Mouse (Mus musculus) olfactory bulb, adult 2 months (tissue): ENCODE results near the gene Tfr2. TPM values are rescaled to one million over a fixed set of nuclear protein-coding genes. Genes with fewer than 3 reads are reported as not detected.

Source experiments
- H3K27ac ChIP-seq: fragments of 200-500 bp; 2 replicates; pipeline ENCODE4 v1.5.1; 2012; ENCODE audit warnings: low read depth, low read length; ENCODE audit not compliant: insufficient read depth
- H3K4me1 ChIP-seq: fragments of 200-500 bp; 2 replicates; pipeline ENCODE4 v1.6.1; 2012; ENCODE audit warnings: low read length; ENCODE audit not compliant: control insufficient read depth, insufficient read depth
- H3K4me3 ChIP-seq: fragments of 200-500 bp; 2 replicates; pipeline ENCODE4 v1.5.1; 2012; ENCODE audit warnings: mild to moderate bottlenecking, low read depth, low read length, moderate library complexity; ENCODE audit not compliant: insufficient read depth
- CTCF ChIP-seq: fragments of 200-500 bp; IDR thresholded peaks from 2 replicates; pipeline ENCODE4 v1.5.1; 2012; ENCODE audit warnings: low read depth, mild to moderate bottlenecking, low read length, moderate library complexity; ENCODE audit not compliant: insufficient read depth
- POLR2A ChIP-seq: fragments of 200-500 bp; IDR thresholded peaks from 2 replicates; pipeline ENCODE4 v1.6.1; 2012; ENCODE audit warnings: mild to moderate bottlenecking, low read depth, low read length, moderate library complexity; ENCODE audit not compliant: insufficient read depth
- WGBS: fragments of 180-500 bp; shearing (Covaris S2); methylation state at CpG from one replicate; pipeline ENCODE4 v1.1.7; 2018; 5-methylcytosine and 5-hydroxymethylcytosine counted together
- polyA plus RNA-seq: library from polyadenylated mRNA; stranded (reverse); fragments of >200 nt; gene quantifications from 2 replicates; pipeline ENCODE4 v1.2.4, GENCODE M21; 2012; ENCODE audit warnings: low replicate concordance; ENCODE audit not compliant: missing spikeins, insufficient read depth, insufficient read length

Gene Tfr2
- polyA plus RNA-seq, 1 experiment, result not detected

DNA sequence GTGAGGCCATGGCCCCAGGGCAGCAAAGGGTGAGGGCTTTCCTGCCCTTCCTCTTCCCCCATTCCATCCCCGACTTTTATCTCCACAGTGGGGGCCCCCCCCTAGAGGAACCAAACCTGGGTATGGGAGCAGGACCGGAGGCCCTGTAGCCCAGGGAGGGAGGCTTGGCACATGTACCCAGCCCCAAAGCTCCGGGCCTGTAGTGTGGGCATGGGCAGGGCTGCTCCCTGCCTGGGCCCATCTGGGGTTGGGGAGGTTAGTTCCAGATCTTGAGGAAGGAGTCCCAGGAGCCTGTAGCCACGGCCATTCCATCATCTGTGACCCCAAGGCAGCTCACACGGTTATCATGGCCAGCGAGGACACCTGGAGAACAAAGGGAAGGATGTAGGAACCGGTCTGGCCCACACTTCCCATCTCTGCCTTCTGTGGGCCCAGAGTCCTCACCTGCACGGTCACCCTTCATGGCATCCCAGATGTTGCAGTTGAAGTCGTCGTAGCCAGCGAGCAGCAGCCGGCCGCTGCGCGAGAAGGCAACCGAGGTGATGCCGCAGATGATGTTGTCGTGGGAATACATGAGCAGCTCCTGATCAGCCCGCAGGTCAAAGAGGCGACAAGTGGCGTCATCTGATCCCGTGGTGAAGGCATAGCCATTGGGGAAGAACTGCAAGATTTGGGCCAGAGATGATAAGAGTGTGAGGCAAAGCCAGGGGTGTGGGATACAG is 41.2 kb upstream of the Tfr2 start:
- WGBS, result 78% methylated on average over 22 of the region's 22 CpGs
- Histone ChIP-seq H3K27ac (no peak overlapping the region), H3K4me1 (peaks cover 57% of the 10 kb centered on the region), H3K4me3 (no peak overlapping the region)
- TF ChIP-seq CTCF (no peak), POLR2A (no peak)

DNA sequence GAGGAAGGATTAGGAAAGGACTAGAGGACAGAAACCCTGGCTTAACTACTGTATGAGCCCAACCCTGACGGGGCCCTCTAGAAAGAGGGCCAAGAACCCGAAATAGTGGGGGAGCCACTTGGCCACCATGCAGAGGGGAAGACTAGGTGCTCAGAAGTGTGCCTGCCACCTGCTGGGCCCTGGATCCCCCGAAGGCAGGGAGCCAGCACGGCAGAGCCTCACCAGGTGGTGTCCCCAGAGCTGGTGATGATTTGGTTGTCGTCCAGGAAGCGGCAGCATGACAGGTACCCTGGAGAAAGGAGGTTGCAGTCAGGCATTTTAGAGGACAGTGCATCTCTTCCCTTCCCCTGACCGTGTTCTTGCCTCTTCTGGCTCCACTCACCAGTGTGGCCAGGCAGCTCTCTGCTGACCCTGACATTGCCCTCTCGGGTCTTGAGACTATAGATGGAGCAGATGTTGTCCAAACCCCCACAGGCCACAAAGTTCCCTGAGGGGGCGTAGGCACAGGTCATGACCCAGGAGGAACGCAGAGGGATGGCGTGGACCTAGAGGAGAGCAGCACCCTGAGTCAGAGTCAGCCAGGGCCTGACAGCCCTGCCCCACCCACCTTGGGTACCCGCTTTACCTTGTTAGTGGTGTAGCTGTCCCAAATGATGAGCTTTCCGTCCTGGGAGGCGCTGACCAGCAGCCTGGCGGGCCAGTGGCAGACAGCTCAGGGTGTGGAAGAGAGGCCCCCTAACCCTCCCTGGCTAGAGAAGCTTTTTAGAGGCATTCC is 40.2 kb upstream of the Tfr2 start:
- 59% methylated on average over 15 of the region's 15 CpGs for WGBS
- Histone ChIP-seq H3K27ac (no peak overlapping the region), H3K4me1 (peaks cover 47% of the 10 kb centered on the region), H3K4me3 (no peak overlapping the region)
- TF ChIP-seq POLR2A, result no peak
- TF ChIP-seq CTCF, result no peak

GRCm38 (mm10) chr5:137530075-137530474 is 39.6 kb upstream of the Tfr2 start:
- Histone ChIP-seq H3K4me1 (peaks cover 40% of the 10 kb centered on the region), H3K4me3 (peak overlapping the region; percentile 99), H3K27ac (peak overlapping the region; percentile 62)
- 45% methylated on average over 8 of the region's 8 CpGs for WGBS
- TF ChIP-seq CTCF (no peak), POLR2A (no peak)

DNA sequence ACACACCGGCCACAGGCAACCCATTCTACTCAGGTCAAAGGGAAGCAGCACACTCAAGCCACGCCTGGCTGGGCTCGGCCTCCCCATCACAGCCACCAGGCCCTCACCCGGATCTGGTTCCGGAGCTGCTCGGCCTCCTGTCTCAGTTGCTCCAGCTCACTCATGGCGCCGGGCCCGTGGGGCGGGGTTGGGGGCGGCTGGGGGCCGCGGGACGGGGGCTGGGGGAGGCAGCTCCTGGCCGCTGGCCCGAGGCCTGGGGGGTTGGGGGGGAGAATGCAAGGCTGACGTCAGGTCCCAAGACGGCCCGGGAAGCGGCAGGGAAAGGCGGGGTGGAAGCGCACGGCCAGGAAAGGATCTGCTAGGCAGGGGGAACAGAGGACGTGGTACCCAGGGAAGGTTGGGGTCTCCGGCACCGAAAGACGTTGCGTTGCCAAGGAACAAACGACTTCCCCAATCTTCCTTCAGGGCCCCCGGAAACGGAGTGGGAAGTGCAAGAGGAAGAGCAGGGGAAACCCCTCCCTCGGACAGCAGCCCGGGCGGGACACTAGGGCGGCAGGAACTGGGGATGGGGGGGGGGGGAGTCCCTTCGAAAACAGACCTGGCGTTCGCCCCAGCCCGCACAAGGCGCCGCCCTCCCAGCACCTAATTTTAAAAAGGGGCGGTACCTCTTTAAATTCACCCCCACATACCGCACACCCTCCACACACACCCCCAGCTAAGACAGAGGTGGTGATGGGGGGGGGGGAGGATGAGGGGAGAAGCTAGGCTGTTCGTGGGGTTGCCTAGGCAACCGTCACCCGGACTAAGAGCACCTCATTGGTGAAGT is 38.8 kb upstream of the Tfr2 start:
- Histone ChIP-seq H3K27ac (peak overlapping the region; percentile 89), H3K4me1 (peaks cover 34% of the 10 kb centered on the region), H3K4me3 (peak overlapping the region; percentile 99)
- TF ChIP-seq CTCF (no peak), POLR2A (no peak)
- under 1% methylated on average over 46 of the region's 46 CpGs for WGBS

DNA sequence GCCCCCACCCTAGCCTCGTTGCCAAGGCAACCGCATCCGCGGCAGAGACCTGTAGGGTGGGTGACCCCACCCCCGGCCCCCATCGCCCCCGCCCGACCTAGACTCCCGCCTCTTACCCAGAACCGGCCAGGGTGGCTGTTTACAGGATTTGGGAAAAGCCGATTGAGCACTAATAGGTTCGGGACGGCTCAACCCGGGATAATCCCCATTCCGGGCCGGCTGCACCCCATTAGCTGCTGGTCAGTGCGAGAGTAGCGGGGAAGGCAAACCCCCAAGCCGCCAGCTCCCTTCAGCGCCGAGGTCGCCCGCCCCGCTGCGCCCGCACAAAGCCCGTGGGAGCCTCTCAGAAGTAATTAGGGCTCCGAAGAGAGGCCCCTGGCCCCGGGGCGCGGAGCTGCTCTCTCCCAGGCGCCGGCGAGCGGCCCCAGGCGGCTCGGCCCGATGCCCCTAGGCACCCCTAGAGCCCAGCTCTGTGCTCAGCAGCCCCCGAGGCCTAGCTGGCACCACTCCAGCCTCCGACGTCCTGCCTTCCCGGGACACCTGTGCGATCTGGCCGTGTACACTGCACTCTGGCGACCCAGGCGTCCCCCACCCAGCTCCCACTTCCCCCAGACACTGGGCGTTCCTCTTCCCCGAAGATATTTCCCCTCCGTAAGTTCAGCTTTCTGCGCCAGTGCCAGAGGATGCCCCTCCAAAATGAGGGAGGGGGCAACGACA is 38.1 kb upstream of the Tfr2 start:
- peak overlapping the region; percentile 99 for H3K4me3 ChIP-seq
- H3K27ac ChIP-seq, result peak overlapping the region; percentile 95
- no peak for TF ChIP-seq POLR2A
- TF ChIP-seq CTCF, result no peak
- peaks cover 27% of the 10 kb centered on the region for H3K4me1 ChIP-seq
- under 1% methylated on average over 51 of the region's 51 CpGs for WGBS

DNA sequence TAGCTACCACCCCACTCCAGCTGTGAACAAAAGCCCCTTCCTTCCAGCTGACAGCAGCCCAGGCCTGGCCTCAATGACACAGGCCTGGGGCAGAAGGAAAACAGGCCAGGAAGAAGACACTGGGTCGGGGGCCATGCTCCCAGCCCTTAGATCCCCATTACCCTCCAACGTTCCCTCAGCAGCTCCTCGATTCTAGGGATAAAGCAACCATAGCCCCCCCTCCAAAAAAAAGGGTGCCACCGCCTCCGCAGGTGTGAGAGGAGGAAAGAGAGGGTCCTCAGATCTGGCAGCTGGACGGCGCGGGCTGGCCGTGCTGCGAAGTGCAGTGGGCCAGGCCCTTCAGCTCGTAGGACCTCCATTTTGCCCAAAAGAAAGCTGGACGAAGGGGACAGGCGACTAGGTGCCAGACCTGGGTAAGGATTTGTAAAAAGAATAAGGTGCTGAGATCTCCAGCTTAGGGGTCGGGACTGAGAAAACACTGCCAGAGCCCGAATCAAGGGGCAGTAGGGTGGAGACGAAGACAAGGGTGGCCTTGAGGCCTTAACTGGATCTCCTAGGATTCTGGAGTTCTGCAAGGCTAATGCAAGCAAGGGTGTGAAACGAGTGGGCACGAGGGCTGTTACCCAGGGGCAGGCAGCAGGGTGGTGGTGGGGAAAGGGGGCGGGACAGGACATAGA is 37.4 kb upstream of the Tfr2 start:
- H3K4me1 ChIP-seq, result peaks cover 23% of the 10 kb centered on the region
- WGBS, result under 1% methylated on average over 19 of the region's 19 CpGs

DNA sequence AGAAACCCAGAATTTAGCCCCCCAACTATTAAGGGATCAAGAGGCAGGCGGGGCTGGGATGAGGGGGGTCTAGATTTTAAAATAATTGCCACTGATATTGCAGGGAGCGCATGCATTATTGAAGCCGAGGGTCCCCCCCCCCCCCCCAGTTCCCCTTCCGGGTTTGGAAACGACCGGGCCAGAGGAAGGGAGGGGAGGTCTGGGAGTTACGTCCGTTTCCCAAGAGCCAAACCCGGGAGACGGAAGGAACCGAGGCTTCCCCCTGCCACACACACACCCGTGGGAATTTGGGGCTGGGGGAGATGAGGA is 36.9 kb upstream of the Tfr2 start:
- 0% methylated on average over 12 of the region's 12 CpGs for whole genome bisulfite sequencing
- H3K4me3 ChIP-seq, result peak overlapping the region; percentile 99
- TF ChIP-seq CTCF (no peak), POLR2A (no peak)
- peak overlapping the region; percentile 99 for H3K27ac ChIP-seq
- peaks cover 20% of the 10 kb centered on the region for H3K4me1 ChIP-seq

More for the DNA sequence above, 37.4 kb upstream of the Tfr2 start:
- peak overlapping the region; percentile 95 for H3K27ac ChIP-seq
- H3K4me3 ChIP-seq, result peak overlapping the region; percentile 99
- no peak for TF ChIP-seq CTCF
- no peak for TF ChIP-seq POLR2A

- Histone ChIP-seq H3K4me3 (peak within 1 kb of the TSS; percentile 99), H3K4me1 (peaks cover 20% of the 10 kb centered on the region), H3K27ac (peak within 1 kb of the TSS; percentile 100)
- TF ChIP-seq CTCF (no peak), POLR2A (peak; percentile 77)
- WGBS, result under 1% methylated on average over 40 of the region's 40 CpGs
These were observed 36.4 kb upstream of the Tfr2 start, which contains the start of the genes Epo and Gnb2 for GRCm38 (mm10) chr5:137533117-137533827. TSS of gene Epo (minus strand) at chr5:137533242. TSS of gene Gnb2 (minus strand) at chr5:137533510.
